Mouse (Mus musculus): Measurements from ENCODE around the gene Slc20a1.

- TF ChIP-seq CTCF (conservative IDR thresholded peaks at IDR 0.05; ENCODE audit: low read length), result no peak
- no peak for TF ChIP-seq NANOG (IDR thresholded peaks at IDR 0.05; ENCODE audit: borderline replicate concordance, low read length)
These were observed 38.0 kb downstream of the Slc20a1 start for GRCm38 (mm10) chr2:129236526-129236925.

All from E14TG2a.4 (cell line).